Mouse (Mus musculus) hindbrain, embryonic 11.5 days (tissue): ENCODE measurements around the gene Fkbp11. TPM values are rescaled to one million over a fixed set of nuclear protein-coding genes. Genes with fewer than 3 reads are reported as not detected.
A peak's percentile ranks its signal among the peaks of the same experiment; 100 is the strongest.

Experiments
- ATAC-seq: fragments of 200-750 bp; cut with Nextera tagmentation; 2 replicates; pipeline ENCODE4 v1.8.0; 2017; ENCODE audit warnings: mild to moderate bottlenecking, moderate TSS enrichment, moderate library complexity; ENCODE audit not compliant: low FRiP score
- DNase-seq: peaks from one replicate; pipeline ENCODE4 v3.0.0-alpha.2; 2015; ENCODE audit warnings: low spot score
- H3K27ac ChIP-seq: fragments of 300-500 bp; sonication (generic); 2 replicates; pipeline ENCODE4 v1.5.1; 2014; ENCODE audit warnings: mild to moderate bottlenecking, low read depth, low read length
- H3K27me3 ChIP-seq: fragments of 300-500 bp; sonication (generic); 2 replicates; pipeline ENCODE4 v1.6.1; 2014; ENCODE audit warnings: mild to moderate bottlenecking, low read length, moderate library complexity, mixed read lengths; ENCODE audit not compliant: control insufficient read depth, insufficient read depth
- H3K36me3 ChIP-seq: fragments of 300-500 bp; sonication (generic); 2 replicates; pipeline ENCODE4 v1.6.1; 2014; ENCODE audit warnings: mild to moderate bottlenecking, low read length, moderate library complexity, mixed read lengths; ENCODE audit not compliant: control insufficient read depth, insufficient read depth
- H3K4me1 ChIP-seq: fragments of 300-500 bp; sonication (generic); replicated peaks from 2 replicates; pipeline ENCODE4 v1.6.1; 2014; ENCODE audit warnings: low read length, mixed read lengths; ENCODE audit not compliant: control insufficient read depth, insufficient read depth
- H3K4me2 ChIP-seq: fragments of 300-500 bp; sonication (generic); replicated peaks from 2 replicates; pipeline ENCODE4 v1.6.1; 2014; ENCODE audit warnings: mild to moderate bottlenecking, low read depth, low read length
- H3K4me3 ChIP-seq: fragments of 300-500 bp; sonication (generic); 2 replicates; pipeline ENCODE4 v1.5.1; 2014; ENCODE audit warnings: low read depth, low read length
- H3K9ac ChIP-seq: fragments of 300-500 bp; sonication (generic); 2 replicates; pipeline ENCODE4 v1.6.1; 2014; ENCODE audit warnings: low read depth, low read length
- H3K9me3 ChIP-seq: fragments of 300-500 bp; sonication (generic); 2 replicates; pipeline ENCODE4 v1.6.1; 2016; ENCODE audit warnings: low read length; ENCODE audit not compliant: control insufficient read depth
- WGBS: fragments of 180-500 bp; shearing (Covaris S2); extraction: QIAGEN DNeasy Blood & Tissue Kit; methylation state at CpG from one replicate; pipeline ENCODE4 v1.1.7; 2014; 5-methylcytosine and 5-hydroxymethylcytosine counted together
- polyA plus RNA-seq: library from polyadenylated mRNA; unstranded; fragments of >200 nt; fragmentation: Nextera tagmentation; extraction: Ambion mirVana; gene quantifications from 2 replicates; pipeline ENCODE4 v1.2.1, GENCODE M21; 2014

Gene Fkbp11
- polyA plus RNA-seq, 1 experiment from 2014 or later, result 15.5 TPM

GRCm38 (mm10) chr15:98680660-98681059, 47.3 kb downstream of the Fkbp11 start:
- Histone ChIP-seq H3K4me2 (no peak overlapping the region), H3K9me3 (no peaks in the 10 kb centered on the region), H3K9ac (no peak overlapping the region), H3K27ac (no peak overlapping the region), H3K4me1 (peaks cover 3% of the 10 kb centered on the region; the same call in 1 of the 2 replicates), H3K4me3 (no peak overlapping the region), H3K27me3 (peaks cover 8% of the 10 kb centered on the region), H3K36me3 (no peaks in the 10 kb centered on the region)
- DNase-seq, result no peak
- ATAC-seq, result no peak
- 93% methylated on average over 8 of the region's 8 CpGs for WGBS

GRCm38 (mm10) chr15:98677977-98678376, 50.0 kb downstream of the Fkbp11 start:
- Histone ChIP-seq H3K27ac (0 out of 2 replicates have a peak overlapping the region, but pooled peaks have one; percentile 18), H3K4me2 (no peak overlapping the region), H3K4me3 (no peak overlapping the region), H3K27me3 (peaks cover 11% of the 10 kb centered on the region), H3K9ac (no peak overlapping the region), H3K9me3 (no peaks in the 10 kb centered on the region), H3K36me3 (no peaks in the 10 kb centered on the region), H3K4me1 (peaks cover 14% of the 10 kb centered on the region)
- DNase-seq, result no peak
- no peak for ATAC-seq
- 68% methylated on average over 7 of the region's 7 CpGs for WGBS

GRCm38 (mm10) chr15:98676940-98677728, 50.9 kb downstream of the Fkbp11 start, which contains the start of gene Rnd1:
Rnd1 (minus strand) TSS chr15:98677461.
- H3K27ac ChIP-seq, result peak within 1 kb of the TSS; percentile 18; the same call in 1 of the 2 replicates
- H3K4me2 ChIP-seq, result peak within 1 kb of the TSS; percentile 83
- peaks cover 14% of the 10 kb centered on the region for H3K4me1 ChIP-seq
- no peaks in the 10 kb centered on the region for H3K9me3 ChIP-seq
- no peaks in the 10 kb centered on the region for H3K36me3 ChIP-seq
- H3K9ac ChIP-seq, result peak within 1 kb of the TSS; percentile 59
- under 1% methylated on average over 37 of the region's 37 CpGs for WGBS
- peak; percentile 86 for DNase-seq
- H3K4me3 ChIP-seq, result peak within 1 kb of the TSS; percentile 47
- peaks cover 11% of the 10 kb centered on the region for H3K27me3 ChIP-seq
- ATAC-seq, result peak; percentile 91

GRCm38 (mm10) chr15:98676471-98676870, 51.5 kb downstream of the Fkbp11 start:
- peaks cover 14% of the 10 kb centered on the region for H3K4me1 ChIP-seq
- ATAC-seq, result no peak
- H3K36me3 ChIP-seq, result no peaks in the 10 kb centered on the region
- peak overlapping the region; percentile 59 for H3K9ac ChIP-seq
- peak overlapping the region; percentile 83 for H3K4me2 ChIP-seq
- no peak for DNase-seq
- peak overlapping the region; percentile 47 for H3K4me3 ChIP-seq
- H3K27ac ChIP-seq, result no peak overlapping the region
- 3% methylated on average over 9 of the region's 9 CpGs for WGBS
- H3K27me3 ChIP-seq, result peaks cover 11% of the 10 kb centered on the region
- no peaks in the 10 kb centered on the region for H3K9me3 ChIP-seq

- Histone ChIP-seq H3K4me2 (peak overlapping the region; percentile 83), H3K4me3 (peak overlapping the region; percentile 47), H3K36me3 (no peaks in the 10 kb centered on the region), H3K4me1 (peaks cover 14% of the 10 kb centered on the region), H3K9me3 (no peaks in the 10 kb centered on the region), H3K27me3 (peaks cover 11% of the 10 kb centered on the region), H3K9ac (peak overlapping the region; percentile 59), H3K27ac (0 out of 2 replicates have a peak overlapping the region, but pooled peaks have one; percentile 1)
- ATAC-seq (no peak), DNase-seq (peak; percentile 48)
- 6% methylated on average over 14 of the region's 14 CpGs for WGBS
These were observed 52.3 kb downstream of the Fkbp11 start for GRCm38 (mm10) chr15:98675634-98676250.

GRCm38 (mm10) chr15:98674994-98675545, 52.9 kb downstream of the Fkbp11 start:
- Histone ChIP-seq H3K9me3 (no peaks in the 10 kb centered on the region), H3K4me2 (peak overlapping the region; percentile 83), H3K27ac (0 out of 2 replicates have a peak overlapping the region, but pooled peaks have one; percentile 1), H3K4me3 (peak overlapping the region; percentile 47), H3K36me3 (no peaks in the 10 kb centered on the region), H3K9ac (peak overlapping the region; percentile 59), H3K4me1 (peaks cover 14% of the 10 kb centered on the region), H3K27me3 (peaks cover 11% of the 10 kb centered on the region)
- DNase-seq (peak; percentile 30), ATAC-seq (peak; percentile 37)
- 22% methylated on average over 11 of the region's 11 CpGs for whole genome bisulfite sequencing

Other genes starting within 250 kb of the Fkbp11 start
- gene Lalba, start 245.5 kb downstream of the Fkbp11 start, polyA plus RNA-seq, result not detected in 2 replicates
- gene Olfr279, start 235.8 kb downstream of the Fkbp11 start, polyA plus RNA-seq, result not detected in 2 replicates
- gene Kansl2, start 193.9 kb downstream of the Fkbp11 start, polyA plus RNA-seq, result 127 and 132 TPM in 2 replicates
- gene Ccnt1, start 157.3 kb downstream of the Fkbp11 start, polyA plus RNA-seq, result 63.8 and 67.8 TPM in 2 replicates
- gene 4930415O20Rik, start 157.2 kb downstream of the Fkbp11 start, polyA plus RNA-seq, result not detected in 2 replicates
- gene Adcy6, start 118.1 kb downstream of the Fkbp11 start, polyA plus RNA-seq, result 12.4 and 17.3 TPM in 2 replicates
- 41.3 and 42.9 TPM in 2 replicates for gene Cacnb3, start 97.4 kb downstream of the Fkbp11 start, polyA plus RNA-seq
- 21.7 and 33.0 TPM in 2 replicates for gene Ddx23, start 65.3 kb downstream of the Fkbp11 start, polyA plus RNA-seq
- 5.2 and 5.9 TPM in 2 replicates for gene Rnd1, start 50.7 kb downstream of the Fkbp11 start, polyA plus RNA-seq
- gene Ccdc65, start 20.0 kb downstream of the Fkbp11 start, polyA plus RNA-seq, result 2.4 and 3.0 TPM in 2 replicates
- gene Arf3, start 35.0 kb upstream of the Fkbp11 start, polyA plus RNA-seq, result 32.3 and 33.2 TPM in 2 replicates
- 0.54 and 0.57 TPM in 2 replicates for gene Wnt10b, start 50.0 kb upstream of the Fkbp11 start, polyA plus RNA-seq
- gene Wnt1, start 61.7 kb upstream of the Fkbp11 start, polyA plus RNA-seq, result 8.0 and 9.5 TPM in 2 replicates
- 0.35 and 0.60 TPM in 2 replicates for gene Ddn, start 81.3 kb upstream of the Fkbp11 start, polyA plus RNA-seq
- 65.9 and 70.6 TPM in 2 replicates for gene Prkag1, start 103.3 kb upstream of the Fkbp11 start, polyA plus RNA-seq
- 13.7 and 20.5 TPM in 2 replicates for gene Kmt2d, start 143.0 kb upstream of the Fkbp11 start, polyA plus RNA-seq
- 13.4 and 17.8 TPM in 2 replicates for gene Rhebl1, start 166.3 kb upstream of the Fkbp11 start, polyA plus RNA-seq
- gene Dhh, start 170.3 kb upstream of the Fkbp11 start, polyA plus RNA-seq, result 0.56 and 0.68 TPM in 2 replicates
- 9.4 and 13.4 TPM in 2 replicates for gene Lmbr1l, start 190.0 kb upstream of the Fkbp11 start, polyA plus RNA-seq
- 1,792 and 1,905 TPM in 2 replicates for gene Tuba1b, start 206.4 kb upstream of the Fkbp11 start, polyA plus RNA-seq
- not detected in 2 replicates for gene Gm49450, start 225.4 kb upstream of the Fkbp11 start, polyA plus RNA-seq
- gene Tuba1a, start 225.5 kb upstream of the Fkbp11 start, polyA plus RNA-seq, result 8,897 and 9,833 TPM in 2 replicates